Mouse (Mus musculus) ES-E14 (cell line): ENCODE results near the gene Trcg1. TPM values are rescaled to one million over a fixed set of nuclear protein-coding genes. Genes with fewer than 3 reads are reported as not detected.
A peak's percentile ranks its signal among the peaks of the same experiment; 100 is the strongest.

Experiments used
- DNase-seq: peaks from one replicate; pipeline ENCODE4 v3.0.0-alpha.2; 2013; ENCODE audit warnings: low read depth, low spot score
- H3K27ac ChIP-seq: 2 replicates; pipeline ENCODE4 v1.5.1; 2012; ENCODE audit warnings: low read depth, mild to moderate bottlenecking, low read length, moderate library complexity, mixed read lengths; ENCODE audit not compliant: poor library complexity, insufficient read depth, severe bottlenecking
- H3K36me3 ChIP-seq: 2 replicates; pipeline ENCODE4 v1.6.1; 2012; ENCODE audit warnings: mild to moderate bottlenecking, low read length, moderate library complexity, mixed read lengths; ENCODE audit not compliant: control insufficient read depth, poor library complexity, insufficient read depth, severe bottlenecking
- H3K4me1 ChIP-seq, 2 experiments: fragments of 150-350 bp in 1 of 2; sonication (generic) in 1 of 2; 2 replicates each; pipeline ENCODE4 v1.6.1; 2012; ENCODE audit warnings: low read length in 2 of 2, mild to moderate bottlenecking in 1 of 2, mixed read lengths in 1 of 2; ENCODE audit not compliant: control insufficient read depth in 2 of 2, insufficient read depth in 2 of 2, poor library complexity in 1 of 2
- H3K4me3 ChIP-seq, 2 experiments: fragments of 150-350 bp in 1 of 2; sonication (generic) in 1 of 2; 2 replicates each; pipeline ENCODE4 v1.5.1; 2012; ENCODE audit warnings: low read length in 2 of 2, low read depth in 1 of 2, mild to moderate bottlenecking in 1 of 2, mixed read lengths in 1 of 2; ENCODE audit not compliant: insufficient read depth in 1 of 2, poor library complexity in 1 of 2, severe bottlenecking in 1 of 2
- H3K9ac ChIP-seq: 2 replicates; pipeline ENCODE4 v1.6.1; 2012; ENCODE audit warnings: low read depth, mild to moderate bottlenecking, low read length, mixed read lengths; ENCODE audit not compliant: poor library complexity, insufficient read depth, severe bottlenecking
- H3K9me3 ChIP-seq: fragments of 150-350 bp; sonication (generic); 2 replicates; pipeline ENCODE4 v1.6.1; 2012; ENCODE audit warnings: low read depth, mild to moderate bottlenecking, low read length; ENCODE audit not compliant: control insufficient read depth, insufficient read depth
- CHD2 ChIP-seq: IDR thresholded peaks from 2 replicates; pipeline ENCODE4 v1.6.1; 2014; ENCODE audit warnings: mild to moderate bottlenecking, low read depth, low read length, inconsistent platforms
- HCFC1 ChIP-seq: IDR thresholded peaks from 2 replicates; pipeline ENCODE4 v1.6.1; 2012; ENCODE audit warnings: low read length, inconsistent platforms, borderline replicate concordance; ENCODE audit not compliant: insufficient read depth
- MAFK ChIP-seq: IDR thresholded peaks from 2 replicates; pipeline ENCODE4 v1.6.1; 2014; ENCODE audit warnings: mild to moderate bottlenecking, low read depth, low read length, inconsistent platforms; ENCODE audit not compliant: insufficient read depth
- ZC3H11A ChIP-seq: IDR thresholded peaks from 2 replicates; pipeline ENCODE4 v1.6.1; 2012; ENCODE audit warnings: low read depth, mild to moderate bottlenecking, inconsistent platforms, low read length, borderline replicate concordance
- ZNF384 ChIP-seq: IDR thresholded peaks from 2 replicates; pipeline ENCODE4 v1.6.1; 2012; ENCODE audit warnings: low read depth, low read length, inconsistent platforms
- in situ Hi-C, 2 experiments: fragments of 600-800 bp; cut with MboI; formaldehyde crosslinking; loops; one replicate each; pipeline ENCODE4 v1.15.1; 2025; ENCODE audit warnings: low sequenced_read_pairs in 2 of 2, inconsistent platforms in 1 of 2; ENCODE audit not compliant: unreplicated experiment in 2 of 2
- total RNA-seq: library from RNA; depleted of rRNA; stranded (reverse); fragments of 300-350 nt; gene quantifications from 2 replicates; pipeline ENCODE4 v1.2.3, GENCODE M21; 2012

The Trcg1 gene
- total RNA-seq, 1 experiment: not detected

DNA sequence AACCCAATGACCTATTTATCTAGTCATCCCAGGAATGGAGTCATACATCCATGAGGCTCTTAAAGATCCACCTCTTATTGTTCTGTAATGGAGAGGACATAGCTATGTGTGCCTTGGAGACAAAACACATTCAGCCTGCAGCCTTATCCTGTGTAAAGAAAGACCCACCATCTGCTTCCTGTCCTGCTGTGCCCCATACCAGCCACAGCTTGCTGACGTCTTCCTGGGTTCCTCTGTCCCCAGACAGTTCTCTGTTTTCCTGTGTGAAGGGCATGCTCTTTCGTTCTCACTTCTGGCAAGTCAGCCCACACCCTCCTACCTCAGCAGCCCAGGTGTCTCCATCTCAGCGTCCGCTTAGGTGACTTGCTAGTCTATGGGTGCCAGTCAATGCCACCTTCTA is 41.9 kb downstream of the Trcg1 start:
- TF ChIP-seq HCFC1: no peak
- TF ChIP-seq MAFK: no peak
- in situ Hi-C loops: no loop called here
- no peak overlapping the region for H3K9ac ChIP-seq
- H3K36me3 ChIP-seq: no peaks in the 10 kb centered on the region
- no peak overlapping the region for H3K4me3 ChIP-seq
- DNase-seq: no peak
- no peaks in the 10 kb centered on the region for H3K9me3 ChIP-seq
- H3K4me1 ChIP-seq: peaks cover 10 to 38% of the 10 kb centered on the region in 2 experiments
- no peak overlapping the region for H3K27ac ChIP-seq

DNA sequence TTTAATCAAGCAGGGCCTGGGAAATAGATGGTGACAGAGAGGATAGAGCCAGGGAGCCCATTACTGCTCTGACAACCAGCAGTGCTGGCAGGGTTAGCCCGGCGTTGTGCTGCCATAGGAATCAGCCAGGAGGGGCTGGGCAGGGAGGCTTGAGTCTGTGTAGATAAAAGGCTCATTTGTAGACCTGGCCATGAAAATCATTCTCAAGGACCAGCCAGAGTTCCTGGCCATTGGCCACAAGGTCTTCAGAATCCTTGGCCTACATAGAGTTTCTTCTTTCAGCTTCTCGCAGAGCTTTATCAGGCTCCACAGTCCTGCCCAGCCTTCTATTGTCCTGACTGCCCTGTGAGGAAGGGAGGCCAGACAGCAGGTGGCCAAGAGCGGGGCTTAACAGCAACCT is 43.1 kb downstream of the Trcg1 start:
- H3K27ac ChIP-seq: no peak overlapping the region
- no peaks in the 10 kb centered on the region for H3K36me3 ChIP-seq
- no peak overlapping the region for H3K9ac ChIP-seq
- H3K4me1 ChIP-seq: peaks cover 8 to 36% of the 10 kb centered on the region in 2 experiments
- TF ChIP-seq ZNF384 (no peak), ZC3H11A (no peak), MAFK (no peak), HCFC1 (no peak), CHD2 (no peak)
- DNase-seq: no peak
- H3K4me3 ChIP-seq: no peak overlapping the region
- H3K9me3 ChIP-seq: no peaks in the 10 kb centered on the region
- in situ Hi-C loops: no loop called here

DNA sequence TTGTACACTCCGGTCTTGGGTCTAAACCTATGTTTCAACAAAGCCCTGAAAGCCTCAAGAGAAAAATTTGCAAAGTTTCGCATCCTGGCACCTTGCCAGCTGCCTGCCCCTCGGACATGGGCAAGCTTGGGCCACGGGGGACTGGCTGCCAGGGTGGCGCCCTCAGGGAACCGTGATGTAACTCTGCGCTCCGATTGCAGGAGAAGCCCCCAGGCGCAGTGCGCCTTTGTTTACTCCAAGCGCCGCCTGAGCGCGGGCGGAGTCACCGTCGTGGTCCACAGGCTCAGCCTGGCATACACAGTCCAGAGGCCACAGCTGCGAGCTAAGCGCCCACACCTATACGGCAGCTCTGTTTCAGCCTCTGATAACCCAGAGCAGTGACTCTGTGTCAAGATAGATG is 45.2 kb downstream of the Trcg1 start:
- no peaks in the 10 kb centered on the region for H3K9me3 ChIP-seq
- no peak for DNase-seq
- H3K4me1 ChIP-seq: peaks cover 8 to 32% of the 10 kb centered on the region in 2 experiments; a peak in 3 of 4 replicates
- H3K9ac ChIP-seq: no peak overlapping the region; the same call in 1 of the 2 replicates
- no peak for TF ChIP-seq CHD2
- TF ChIP-seq HCFC1: no peak
- no peak for TF ChIP-seq MAFK
- no peak for TF ChIP-seq ZNF384
- no peak for TF ChIP-seq ZC3H11A
- in situ Hi-C loops: no loop called here
- H3K4me3 ChIP-seq: peak overlapping the region; percentile 6 to 38; a peak in 2 of 4 replicates
- no peak overlapping the region for H3K27ac ChIP-seq
- H3K36me3 ChIP-seq: no peaks in the 10 kb centered on the region

DNA sequence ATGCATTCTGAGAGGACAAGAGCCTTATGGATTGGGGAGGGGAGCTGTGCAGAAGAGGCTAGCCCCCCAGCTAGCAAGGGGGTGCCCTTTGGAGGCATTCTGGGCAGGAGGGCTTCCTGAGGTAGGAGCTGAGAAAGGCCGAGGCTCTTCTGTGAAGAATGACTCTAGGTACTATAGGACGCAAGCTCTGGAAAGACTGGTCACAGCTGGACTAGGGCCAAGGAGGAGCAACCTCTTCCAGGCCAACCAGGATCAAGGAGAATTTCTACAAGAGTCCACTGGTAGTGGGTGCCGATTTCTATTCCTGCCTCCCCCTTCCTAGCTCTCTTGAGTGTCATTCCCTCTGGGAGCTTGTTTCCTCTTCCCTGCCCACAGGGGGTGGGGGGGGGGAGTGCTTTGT is 46.3 kb downstream of the Trcg1 start:
- TF ChIP-seq MAFK: no peak
- Histone ChIP-seq H3K27ac (no peak overlapping the region), H3K4me3 (no peak overlapping the region), H3K9ac (no peak overlapping the region), H3K4me1 (peaks cover 8 to 32% of the 10 kb centered on the region in 2 experiments; a peak in 3 of 4 replicates), H3K36me3 (no peaks in the 10 kb centered on the region), H3K9me3 (no peaks in the 10 kb centered on the region)
- in situ Hi-C loops: no loop called here
- no peak for DNase-seq

DNA sequence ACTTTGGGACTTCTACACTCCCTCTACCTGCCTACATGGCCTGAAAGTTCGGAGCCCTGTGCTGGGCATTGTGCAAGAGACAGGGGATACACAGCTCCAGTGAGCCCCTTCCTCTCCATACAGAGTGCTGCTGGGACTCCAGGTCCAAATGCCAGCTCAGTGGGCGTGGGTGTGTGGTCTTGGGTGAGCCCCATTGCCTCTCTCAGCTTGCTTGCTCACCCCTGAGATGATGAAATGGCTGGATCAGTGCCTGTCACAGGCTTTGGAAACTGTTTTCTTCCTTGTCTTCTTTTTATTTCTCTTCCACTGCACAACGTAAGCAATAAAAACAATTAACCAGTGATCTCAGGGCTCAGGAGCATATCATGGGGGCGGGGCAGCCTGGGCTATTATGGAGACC is 47.0 kb downstream of the Trcg1 start:
- TF ChIP-seq CHD2 (no peak), HCFC1 (no peak), ZC3H11A (no peak), MAFK (no peak), ZNF384 (no peak)
- DNase-seq: no peak
- Histone ChIP-seq H3K4me1 (peaks cover 8 to 31% of the 10 kb centered on the region in 2 experiments; a peak in 3 of 4 replicates), H3K9ac (no peak overlapping the region), H3K27ac (no peak overlapping the region), H3K36me3 (no peaks in the 10 kb centered on the region), H3K4me3 (no peak overlapping the region), H3K9me3 (no peaks in the 10 kb centered on the region)
- in situ Hi-C loops: no loop called here
